Mouse (Mus musculus): Measurements from ENCODE around the gene Manf.

GRCm38 (mm10) chr9:106806503-106806902 is 85.3 kb downstream of the Manf start:
- no peak for TF ChIP-seq GATA1 (IDR thresholded peaks at IDR 0.05; ENCODE audit: low read length)
- TF ChIP-seq TAL1 (IDR thresholded peaks at IDR 0.05; ENCODE audit: low read length) = no peak

Data from erythroblast, embryonic 14.5 days (primary cell).